Mouse (Mus musculus) left cerebral cortex, postnatal 25 days (tissue): ENCODE results near the gene Ndst2. TPM values are rescaled to one million over a fixed set of nuclear protein-coding genes. Genes with fewer than 3 reads are reported as not detected.

Experiments used
- DNase-seq, 2 experiments: peaks; one replicate each; pipeline ENCODE4 v3.0.0; 2022; ENCODE audit warnings: low spot score in 2 of 2, mixed read lengths in 1 of 2
- intact Hi-C: fragments of 180-260 bp; cut with DNase I; formaldehyde crosslinking; loops from one replicate; pipeline ENCODE4 v1.15.1; 2025
- total RNA-seq, 2 experiments: library from RNA; stranded (reverse); gene quantifications; 2 replicates each; pipeline ENCODE4 v1.2.3; 2021

The Ndst2 gene
- total RNA-seq, 2 experiments from 2014 or later, result 14.9 to 17.4 TPM

GRCm38 (mm10) chr14:20702741-20703381, 31.5 kb downstream of the Ndst2 start, which contains the start of gene Chchd1:
Gene Chchd1, plus strand, starts transcription at chr14:20703006.
- intact Hi-C loops, result no loop called here
- DNase-seq, result peak; percentile 92 to 94

- no peak for DNase-seq
- intact Hi-C loops, result no loop called here
Measured at GRCm38 (mm10) chr14:20702096-20702740, 32.1 kb downstream of the Ndst2 start.

GRCm38 (mm10) chr14:20701554-20701953, 32.8 kb downstream of the Ndst2 start:
- DNase-seq, result no peak
- intact Hi-C loops, result no loop called here

- DNase-seq, result no peak
- intact Hi-C loops, result no loop called here
Measured at GRCm38 (mm10) chr14:20700362-20700761, 34.0 kb downstream of the Ndst2 start.

- intact Hi-C loops, result no loop called here
- no peak for DNase-seq
Measured at GRCm38 (mm10) chr14:20698515-20698914, 35.8 kb downstream of the Ndst2 start.

- DNase-seq, result peak; percentile 68 to 82
- intact Hi-C loops, result no loop called here
Measured at GRCm38 (mm10) chr14:20696986-20697385, 37.4 kb downstream of the Ndst2 start.

- intact Hi-C loops, result no loop called here
- DNase-seq, result no peak
Measured at GRCm38 (mm10) chr14:20695761-20696520, 38.4 kb downstream of the Ndst2 start.

- intact Hi-C loops, result no loop called here
Measured at GRCm38 (mm10) chr14:20694884-20695760, 39.2 kb downstream of the Ndst2 start, which contains the start of gene Fut11. Gene Fut11, plus strand, starts transcription at chr14:20694968.

GRCm38 (mm10) chr14:20694185-20694883, 40.0 kb downstream of the Ndst2 start:
- intact Hi-C loops, result no loop called here
- DNase-seq, result peak; percentile 17 to 35

More at GRCm38 (mm10) chr14:20694884-20695760, 39.2 kb downstream of the Ndst2 start, which contains the start of gene Fut11:
- DNase-seq, result peak; percentile 86 to 88

GRCm38 (mm10) chr14:20693589-20694101, 40.7 kb downstream of the Ndst2 start:
- DNase-seq, result no peak
- intact Hi-C loops, result no loop called here

- intact Hi-C loops, result no loop called here
- DNase-seq, result no peak
Measured at GRCm38 (mm10) chr14:20691772-20692171, 42.6 kb downstream of the Ndst2 start.

- intact Hi-C loops, result no loop called here
- no peak for DNase-seq
Measured at GRCm38 (mm10) chr14:20689009-20689408, 45.4 kb downstream of the Ndst2 start.

GRCm38 (mm10) chr14:20686576-20686975, 47.8 kb downstream of the Ndst2 start:
- intact Hi-C loops, result no loop called here
- DNase-seq, result peak in 1 of 2 experiments; percentile 78

GRCm38 (mm10) chr14:20682498-20682897, 51.9 kb downstream of the Ndst2 start:
- DNase-seq, result no peak
- intact Hi-C loops, result no loop called here

GRCm38 (mm10) chr14:20681742-20682141, 52.6 kb downstream of the Ndst2 start:
- DNase-seq, result no peak
- intact Hi-C loops, result no loop called here

- no peak for DNase-seq
- intact Hi-C loops, result no loop called here
Measured at GRCm38 (mm10) chr14:20677906-20678305, 56.5 kb downstream of the Ndst2 start.

- peak; percentile 95 to 98 for DNase-seq
- intact Hi-C loops, result loop anchor here (1.0 kb wide), 1 partner anchor 33 kb away; the partner anchor contains the start of gene Usp54
Measured at GRCm38 (mm10) chr14:20674064-20674833, 60.1 kb downstream of the Ndst2 start, which contains the start of gene Sec24c. Gene Sec24c, plus strand, starts transcription at chr14:20674308.

- no peak for DNase-seq
- intact Hi-C loops, result loop anchor here (1.0 kb wide), 1 partner anchor 32 kb away; the partner anchor contains the start of gene Usp54
Measured at GRCm38 (mm10) chr14:20673735-20674063, 60.7 kb downstream of the Ndst2 start.
